Mouse (Mus musculus) cerebellum, postnatal 10 days (tissue): ENCODE measurements around the gene Gstp2.

Experiments
- DNase-seq, 2 experiments: peaks; one replicate each; pipeline ENCODE4 v3.0.0; 2021; ENCODE audit warnings: mixed read lengths in 2 of 2

Gene Gstp2

GRCm38 (mm10) chr19:4004331-4004730 lies 41.5 kb downstream of the Gstp2 start:
- no peak for DNase-seq

- no peak for DNase-seq
Measured at GRCm38 (mm10) chr19:4003641-4004040, 42.2 kb downstream of the Gstp2 start.

GRCm38 (mm10) chr19:4003112-4003511 lies 42.7 kb downstream of the Gstp2 start, which contains the start of gene Doc2g:
TSS of gene Doc2g (plus strand) at chr19:4003313.
- no peak for DNase-seq

GRCm38 (mm10) chr19:4001752-4002151 lies 44.1 kb downstream of the Gstp2 start:
- DNase-seq, result no peak

GRCm38 (mm10) chr19:4000949-4001525 lies 44.8 kb downstream of the Gstp2 start:
- DNase-seq, result no peak

GRCm38 (mm10) chr19:4000119-4000900 lies 45.5 kb downstream of the Gstp2 start, which contains the start of the genes Nudt8 and Gm49405:
TSS of gene Nudt8 (plus strand) at chr19:4000580.
TSS of gene Gm49405 (plus strand) at chr19:4000626.
- peak; percentile 97 to 98 for DNase-seq

- DNase-seq, result no peak
Measured at GRCm38 (mm10) chr19:3999121-3999730, 46.6 kb downstream of the Gstp2 start.

GRCm38 (mm10) chr19:3998335-3998734 lies 47.5 kb downstream of the Gstp2 start:
- no peak for DNase-seq

GRCm38 (mm10) chr19:3997231-3997630 lies 48.6 kb downstream of the Gstp2 start:
- no peak for DNase-seq

GRCm38 (mm10) chr19:3996747-3997146 lies 49.1 kb downstream of the Gstp2 start:
- no peak for DNase-seq

GRCm38 (mm10) chr19:3996106-3996505 lies 49.7 kb downstream of the Gstp2 start:
- DNase-seq, result no peak

- DNase-seq, result no peak
Measured at GRCm38 (mm10) chr19:3995505-3995904, 50.3 kb downstream of the Gstp2 start.

- DNase-seq, result no peak
Measured at GRCm38 (mm10) chr19:3994932-3995331, 50.9 kb downstream of the Gstp2 start.

- DNase-seq, result no peak
Measured at GRCm38 (mm10) chr19:3992416-3992815, 53.4 kb downstream of the Gstp2 start, which contains the start of gene Tbx10. TSS of gene Tbx10 (plus strand) at chr19:3992752.

GRCm38 (mm10) chr19:3991966-3992365 lies 53.9 kb downstream of the Gstp2 start:
- DNase-seq, result no peak

- DNase-seq, result no peak
Measured at GRCm38 (mm10) chr19:3991562-3991961, 54.3 kb downstream of the Gstp2 start.

GRCm38 (mm10) chr19:3990804-3991203 lies 55.0 kb downstream of the Gstp2 start:
- DNase-seq, result no peak
